Mouse (Mus musculus): ENCODE measurements around the gene Lmntd2. TPM values are rescaled to one million over a fixed set of nuclear protein-coding genes. Genes with fewer than 3 reads are reported as not detected.
A peak's percentile ranks its signal among the peaks of the same experiment; 100 is the strongest.

Lmntd2 gene
- polyA plus RNA-seq, 1 experiment from 2014 or later: 4.0 TPM

GRCm38 (mm10) chr7:141194830-141195229, 19.1 kb downstream of the Lmntd2 start:
- Histone ChIP-seq H3K4me3 (ENCODE audit: low read length) (peak overlapping the region; percentile 92), H3K36me3 (ENCODE audit: control insufficient read depth, insufficient read depth, low read length) (peaks cover 10% of the 10 kb centered on the region; the same call in 1 of the 2 replicates), H3K9ac (ENCODE audit: low read depth, low read length) (peak overlapping the region; percentile 78), H3K4me1 (ENCODE audit: control insufficient read depth, insufficient read depth, low read length) (peaks cover 17% of the 10 kb centered on the region), H3K27me3 (replicated peaks; ENCODE audit: control insufficient read depth, insufficient read depth, low read length) (no peaks in the 10 kb centered on the region), H3K27ac (ENCODE audit: low read length) (peak overlapping the region; percentile 90), H3K4me2 (ENCODE audit: low read depth, low read length) (peak overlapping the region; percentile 97), H3K9me3 (ENCODE audit: control insufficient read depth, low read length) (no peaks in the 10 kb centered on the region)
- ATAC-seq: peak; percentile 16
- under 1% methylated on average over 28 of the region's 28 CpGs for WGBS

GRCm38 (mm10) chr7:141194409-141194808, 19.5 kb downstream of the Lmntd2 start:
- ATAC-seq: no peak
- Histone ChIP-seq H3K4me2 (ENCODE audit: low read depth, low read length) (peak overlapping the region; percentile 97), H3K4me1 (ENCODE audit: control insufficient read depth, insufficient read depth, low read length) (peaks cover 17% of the 10 kb centered on the region), H3K4me3 (ENCODE audit: low read length) (peak overlapping the region; percentile 92), H3K27me3 (replicated peaks; ENCODE audit: control insufficient read depth, insufficient read depth, low read length) (no peaks in the 10 kb centered on the region), H3K9ac (ENCODE audit: low read depth, low read length) (peak overlapping the region; percentile 78), H3K27ac (ENCODE audit: low read length) (peak overlapping the region; percentile 90), H3K9me3 (ENCODE audit: control insufficient read depth, low read length) (no peaks in the 10 kb centered on the region), H3K36me3 (ENCODE audit: control insufficient read depth, insufficient read depth, low read length) (peaks cover 12% of the 10 kb centered on the region; the same call in 1 of the 2 replicates)
- under 1% methylated on average over 23 of the region's 23 CpGs for WGBS

GRCm38 (mm10) chr7:141193948-141194347, 19.9 kb downstream of the Lmntd2 start, which contains the start of the genes Hras and Lrrc56:
Hras (minus strand) TSS chr7:141194005.
Lrrc56 (plus strand) TSS chr7:141194157.
- Histone ChIP-seq H3K9me3 (ENCODE audit: control insufficient read depth, low read length) (no peaks in the 10 kb centered on the region), H3K4me2 (ENCODE audit: low read depth, low read length) (peak within 1 kb of the TSS; percentile 97), H3K27me3 (replicated peaks; ENCODE audit: control insufficient read depth, insufficient read depth, low read length) (no peaks in the 10 kb centered on the region), H3K36me3 (ENCODE audit: control insufficient read depth, insufficient read depth, low read length) (peaks cover 16% of the 10 kb centered on the region), H3K4me1 (ENCODE audit: control insufficient read depth, insufficient read depth, low read length) (peaks cover 17% of the 10 kb centered on the region), H3K9ac (ENCODE audit: low read depth, low read length) (peak within 1 kb of the TSS; percentile 92), H3K27ac (ENCODE audit: low read length) (peak within 1 kb of the TSS; percentile 90), H3K4me3 (ENCODE audit: low read length) (peak within 1 kb of the TSS; percentile 92)
- peak; percentile 95 for ATAC-seq
- under 1% methylated on average over 38 of the region's 39 CpGs for WGBS

GRCm38 (mm10) chr7:141193348-141193856, 20.5 kb downstream of the Lmntd2 start:
- under 1% methylated on average over 43 of the region's 43 CpGs for WGBS
- peak overlapping the region; percentile 91 for H3K4me2 ChIP-seq (ENCODE audit: low read depth, low read length)
- ATAC-seq: no peak
- H3K9me3 ChIP-seq (ENCODE audit: control insufficient read depth, low read length): no peaks in the 10 kb centered on the region
- H3K27me3 ChIP-seq (replicated peaks; ENCODE audit: control insufficient read depth, insufficient read depth, low read length): no peaks in the 10 kb centered on the region
- peak overlapping the region; percentile 87 for H3K27ac ChIP-seq (ENCODE audit: low read length)
- peak overlapping the region; percentile 92 for H3K4me3 ChIP-seq (ENCODE audit: low read length)
- peaks cover 18% of the 10 kb centered on the region for H3K36me3 ChIP-seq (ENCODE audit: control insufficient read depth, insufficient read depth, low read length)
- H3K4me1 ChIP-seq (ENCODE audit: control insufficient read depth, insufficient read depth, low read length): peaks cover 17% of the 10 kb centered on the region
- H3K9ac ChIP-seq (ENCODE audit: low read depth, low read length): peak overlapping the region; percentile 92

GRCm38 (mm10) chr7:141192776-141193347, 21.0 kb downstream of the Lmntd2 start:
- Histone ChIP-seq H3K4me1 (ENCODE audit: control insufficient read depth, insufficient read depth, low read length) (peaks cover 13% of the 10 kb centered on the region), H3K27me3 (replicated peaks; ENCODE audit: control insufficient read depth, insufficient read depth, low read length) (no peaks in the 10 kb centered on the region), H3K9ac (ENCODE audit: low read depth, low read length) (peak overlapping the region; percentile 92), H3K4me3 (ENCODE audit: low read length) (peak overlapping the region; percentile 92), H3K27ac (ENCODE audit: low read length) (peak overlapping the region; percentile 87), H3K4me2 (ENCODE audit: low read depth, low read length) (peak overlapping the region; percentile 91), H3K9me3 (ENCODE audit: control insufficient read depth, low read length) (no peaks in the 10 kb centered on the region), H3K36me3 (ENCODE audit: control insufficient read depth, insufficient read depth, low read length) (peaks cover 18% of the 10 kb centered on the region)
- ATAC-seq: no peak
- 28% methylated on average over 12 of the region's 12 CpGs for WGBS

GRCm38 (mm10) chr7:141191796-141192685, 21.8 kb downstream of the Lmntd2 start:
- WGBS: 87% methylated on average over 24 of the region's 24 CpGs
- Histone ChIP-seq H3K27ac (ENCODE audit: low read length) (no peak overlapping the region), H3K4me3 (ENCODE audit: low read length) (no peak overlapping the region; the same call in 1 of the 2 replicates), H3K4me1 (ENCODE audit: control insufficient read depth, insufficient read depth, low read length) (peaks cover 12% of the 10 kb centered on the region), H3K9ac (ENCODE audit: low read depth, low read length) (peak overlapping the region; percentile 92; the same call in 1 of the 2 replicates), H3K4me2 (ENCODE audit: low read depth, low read length) (peak overlapping the region; percentile 91), H3K27me3 (replicated peaks; ENCODE audit: control insufficient read depth, insufficient read depth, low read length) (no peaks in the 10 kb centered on the region), H3K9me3 (ENCODE audit: control insufficient read depth, low read length) (no peaks in the 10 kb centered on the region), H3K36me3 (ENCODE audit: control insufficient read depth, insufficient read depth, low read length) (peaks cover 18% of the 10 kb centered on the region)
- ATAC-seq: no peak

- H3K4me3 ChIP-seq (ENCODE audit: low read length): no peak overlapping the region
- peaks cover 18% of the 10 kb centered on the region for H3K36me3 ChIP-seq (ENCODE audit: control insufficient read depth, insufficient read depth, low read length)
- no peak overlapping the region for H3K4me2 ChIP-seq (ENCODE audit: low read depth, low read length)
- no peak overlapping the region for H3K27ac ChIP-seq (ENCODE audit: low read length)
- H3K9me3 ChIP-seq (ENCODE audit: control insufficient read depth, low read length): no peaks in the 10 kb centered on the region
- no peak for ATAC-seq
- H3K27me3 ChIP-seq (replicated peaks; ENCODE audit: control insufficient read depth, insufficient read depth, low read length): no peaks in the 10 kb centered on the region
- H3K4me1 ChIP-seq (ENCODE audit: control insufficient read depth, insufficient read depth, low read length): peaks cover 12% of the 10 kb centered on the region
- H3K9ac ChIP-seq (ENCODE audit: low read depth, low read length): no peak overlapping the region
- 87% methylated on average over 14 of the region's 14 CpGs for WGBS
These were observed 22.8 kb downstream of the Lmntd2 start for GRCm38 (mm10) chr7:141191036-141191435.

GRCm38 (mm10) chr7:141190220-141190619, 23.7 kb downstream of the Lmntd2 start:
- no peaks in the 10 kb centered on the region for H3K27me3 ChIP-seq (replicated peaks; ENCODE audit: control insufficient read depth, insufficient read depth, low read length)
- H3K9ac ChIP-seq (ENCODE audit: low read depth, low read length): no peak overlapping the region
- no peaks in the 10 kb centered on the region for H3K9me3 ChIP-seq (ENCODE audit: control insufficient read depth, low read length)
- 89% methylated on average over 3 of the region's 3 CpGs for WGBS
- ATAC-seq: no peak
- H3K4me2 ChIP-seq (ENCODE audit: low read depth, low read length): no peak overlapping the region
- H3K4me3 ChIP-seq (ENCODE audit: low read length): no peak overlapping the region
- H3K4me1 ChIP-seq (ENCODE audit: control insufficient read depth, insufficient read depth, low read length): peaks cover 12% of the 10 kb centered on the region
- no peak overlapping the region for H3K27ac ChIP-seq (ENCODE audit: low read length)
- H3K36me3 ChIP-seq (ENCODE audit: control insufficient read depth, insufficient read depth, low read length): peaks cover 18% of the 10 kb centered on the region

- no peak for ATAC-seq
- 92% methylated on average over 3 of the region's 3 CpGs for WGBS
- no peak overlapping the region for H3K27ac ChIP-seq (ENCODE audit: low read length)
These were observed 25.1 kb downstream of the Lmntd2 start for GRCm38 (mm10) chr7:141188733-141189132.

More at GRCm38 (mm10) chr7:141188733-141189132, 25.1 kb downstream of the Lmntd2 start:
- H3K4me3 ChIP-seq (ENCODE audit: low read length): no peak overlapping the region
- H3K36me3 ChIP-seq (ENCODE audit: control insufficient read depth, insufficient read depth, low read length): peaks cover 18% of the 10 kb centered on the region
- no peaks in the 10 kb centered on the region for H3K9me3 ChIP-seq (ENCODE audit: control insufficient read depth, low read length)
- peaks cover 9% of the 10 kb centered on the region for H3K4me1 ChIP-seq (ENCODE audit: control insufficient read depth, insufficient read depth, low read length)
- no peak overlapping the region for H3K4me2 ChIP-seq (ENCODE audit: low read depth, low read length)
- H3K27me3 ChIP-seq (replicated peaks; ENCODE audit: control insufficient read depth, insufficient read depth, low read length): no peaks in the 10 kb centered on the region
- no peak overlapping the region for H3K9ac ChIP-seq (ENCODE audit: low read depth, low read length)

Measured in intestine, embryonic 16.5 days (tissue).